Mouse (Mus musculus) kidney, adult 18-20 months (tissue): Measurements from ENCODE around the gene Gm10643.
A peak's percentile ranks its signal among the peaks of the same experiment; 100 is the strongest.

Experiments
- DNase-seq: peaks from one replicate; pipeline ENCODE4 v3.0.0; 2021

Gene Gm10643

DNA sequence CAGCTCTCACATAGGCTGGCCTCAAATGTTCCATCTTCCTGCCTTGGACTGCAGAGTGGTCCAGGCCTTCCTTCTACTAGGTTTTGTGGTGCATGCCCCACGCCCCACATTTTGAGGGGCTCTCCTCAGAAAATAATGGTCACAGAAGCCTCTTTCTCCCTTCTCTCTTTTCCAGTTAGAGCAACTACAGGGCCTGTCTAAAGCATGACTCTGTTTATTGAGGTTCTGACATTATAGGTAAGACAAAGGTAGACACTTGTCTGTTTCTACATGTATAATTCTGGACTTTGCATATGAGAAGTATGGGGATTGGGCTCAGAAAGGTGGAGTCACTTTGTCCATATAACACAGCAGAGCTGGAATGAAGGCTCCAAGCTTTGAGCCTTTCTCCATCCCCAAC, at the start of gene Gm10643:
Gene Gm10643 (minus strand): TSS at position 101 of the 400 bp plus-strand sequence.
- no peak for DNase-seq

- no peak for DNase-seq
Measured at GRCm38 (mm10) chr8:84106216-84107040, 41.5 kb upstream of the Gm10643 start.

- DNase-seq = no peak
Measured at GRCm38 (mm10) chr8:84105676-84106075, 40.7 kb upstream of the Gm10643 start.

DNA sequence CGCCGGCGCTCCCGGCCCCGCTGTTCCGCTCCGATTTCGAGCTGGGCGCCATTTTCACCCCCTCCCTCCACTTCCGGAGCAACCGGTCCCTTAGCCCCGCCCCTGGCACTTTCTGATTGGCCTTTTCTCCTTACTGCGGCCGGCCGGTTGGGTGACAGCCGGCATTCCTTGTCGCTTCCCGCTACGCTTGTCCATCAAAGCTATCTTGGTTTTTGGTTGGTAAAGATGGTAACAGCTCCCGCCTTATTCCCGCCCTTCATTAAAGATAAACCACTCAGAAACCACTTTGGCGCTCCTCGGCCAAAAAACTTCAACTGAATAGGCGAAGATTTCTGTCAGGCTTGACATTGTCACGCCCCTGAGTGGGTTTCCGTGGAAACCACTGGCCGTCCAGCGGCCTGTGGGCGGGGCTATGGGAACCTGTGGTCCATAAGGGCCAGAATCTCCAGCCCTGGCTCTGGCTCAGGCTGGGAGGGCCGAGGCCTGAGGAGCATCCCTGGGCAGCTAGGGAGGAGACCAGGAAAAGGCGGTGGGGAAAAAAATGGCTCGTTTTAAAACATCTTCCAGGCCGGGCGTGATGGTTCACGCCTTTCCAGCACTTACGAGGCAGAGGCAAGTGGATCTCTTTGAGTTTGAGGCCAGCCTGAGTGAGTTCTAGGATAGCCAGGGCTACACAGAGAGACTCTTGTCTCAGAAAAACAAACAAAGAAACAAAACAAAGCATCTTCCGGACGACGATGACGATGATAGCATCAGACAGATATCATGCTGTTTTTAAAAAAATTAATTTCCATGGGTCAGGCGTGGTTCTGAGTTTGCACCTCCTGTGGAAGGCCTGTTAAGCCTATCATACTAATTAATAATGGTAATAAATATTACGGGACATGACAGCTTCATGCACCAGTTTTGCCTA, 40.0 kb upstream of the Gm10643 start, which contains the start of gene Dcaf15:
Gene Dcaf15 (minus strand): TSS at position 72 of the 913 bp plus-strand sequence.
- peak; percentile 97 for DNase-seq

GRCm38 (mm10) chr8:84104221-84104620, 39.3 kb upstream of the Gm10643 start:
- DNase-seq = no peak

GRCm38 (mm10) chr8:84103601-84104000, 38.7 kb upstream of the Gm10643 start:
- DNase-seq = peak; percentile 49

DNA sequence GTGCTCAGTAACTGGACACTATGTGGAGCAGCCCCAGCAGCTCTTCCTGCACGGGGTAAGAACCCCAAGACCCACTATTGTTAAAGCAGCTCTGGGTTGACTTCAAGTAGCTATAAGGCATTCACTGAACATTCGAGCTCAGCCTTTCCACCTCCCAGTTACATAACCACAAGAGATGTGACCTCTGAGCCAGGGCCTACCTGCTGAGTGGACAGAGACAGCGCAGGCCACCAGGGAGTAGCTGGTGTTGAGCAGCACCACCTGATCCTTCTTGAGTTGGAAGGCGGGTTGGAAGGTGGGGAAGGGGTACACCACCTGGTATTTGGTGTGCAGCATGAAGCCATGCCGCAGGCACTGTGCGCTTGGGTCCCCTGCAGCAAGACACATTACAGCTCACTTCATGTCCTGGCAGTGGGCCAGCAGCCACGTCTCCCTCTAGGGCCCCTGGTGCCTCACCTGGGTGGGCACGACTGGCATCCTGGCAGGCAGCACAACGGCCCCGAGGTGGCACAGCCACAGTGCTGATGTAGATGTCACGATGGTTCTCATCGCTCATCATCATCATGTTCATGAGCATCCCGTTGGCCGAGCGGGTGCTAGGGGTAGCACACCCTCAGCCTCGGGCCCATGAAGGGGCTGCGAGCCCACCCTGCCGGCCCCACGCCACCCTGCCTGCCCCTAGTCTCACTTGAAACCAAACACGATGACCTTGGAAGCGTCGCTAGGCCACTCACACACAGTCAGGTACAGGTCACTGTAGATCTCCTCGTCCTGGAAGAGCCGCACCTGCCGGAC, 36.7 kb upstream of the Gm10643 start:
- DNase-seq = peak; percentile 29

DNA sequence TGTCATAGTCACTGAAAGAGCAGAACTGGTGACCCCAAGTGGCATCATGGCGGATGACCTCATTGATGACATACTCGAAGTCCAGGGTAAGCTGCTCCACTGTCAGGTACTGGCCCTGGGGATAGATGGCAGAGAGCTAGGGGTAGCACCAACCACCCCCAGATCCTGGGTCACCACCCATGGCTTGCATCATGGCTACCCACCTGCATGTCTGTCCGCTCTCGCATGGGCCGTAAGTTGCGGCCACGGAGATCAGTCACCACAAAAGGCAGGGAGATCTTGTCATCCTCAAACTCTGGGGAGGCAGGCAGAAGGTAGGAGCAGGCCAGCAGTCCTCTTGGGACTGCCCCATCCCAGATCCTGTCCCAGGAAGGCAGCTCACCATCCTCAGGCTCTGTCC, 33.4 kb upstream of the Gm10643 start:
- DNase-seq = no peak

- no peak for DNase-seq
Measured at GRCm38 (mm10) chr8:84096061-84096460, 31.1 kb upstream of the Gm10643 start.

- DNase-seq = no peak
Measured at GRCm38 (mm10) chr8:84090585-84090984, 25.6 kb upstream of the Gm10643 start.

GRCm38 (mm10) chr8:84089277-84089676, 24.3 kb upstream of the Gm10643 start:
- no peak for DNase-seq

DNA sequence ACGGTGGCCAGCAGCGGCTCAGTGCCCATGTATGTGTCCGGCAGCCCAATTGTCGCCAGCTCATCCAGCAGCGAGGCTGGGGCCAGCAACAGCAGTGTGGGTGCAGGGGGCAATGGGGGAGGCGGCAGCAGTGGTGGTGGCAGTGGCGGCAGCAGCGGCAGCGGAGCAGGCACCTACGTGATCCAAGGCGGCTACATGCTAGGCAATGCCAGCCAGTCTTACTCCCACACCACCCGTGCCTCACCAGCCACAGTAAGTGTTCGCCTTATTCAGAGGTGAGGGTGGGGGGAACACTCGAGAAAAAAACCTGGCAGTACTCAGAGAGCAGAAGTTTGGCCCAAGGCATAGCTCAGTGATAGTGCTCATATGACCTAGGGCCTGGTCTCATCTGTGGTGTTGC, 22.9 kb upstream of the Gm10643 start:
- DNase-seq = no peak

- peak; percentile 51 for DNase-seq
Measured at GRCm38 (mm10) chr8:84087156-84087555, 22.2 kb upstream of the Gm10643 start.

DNA sequence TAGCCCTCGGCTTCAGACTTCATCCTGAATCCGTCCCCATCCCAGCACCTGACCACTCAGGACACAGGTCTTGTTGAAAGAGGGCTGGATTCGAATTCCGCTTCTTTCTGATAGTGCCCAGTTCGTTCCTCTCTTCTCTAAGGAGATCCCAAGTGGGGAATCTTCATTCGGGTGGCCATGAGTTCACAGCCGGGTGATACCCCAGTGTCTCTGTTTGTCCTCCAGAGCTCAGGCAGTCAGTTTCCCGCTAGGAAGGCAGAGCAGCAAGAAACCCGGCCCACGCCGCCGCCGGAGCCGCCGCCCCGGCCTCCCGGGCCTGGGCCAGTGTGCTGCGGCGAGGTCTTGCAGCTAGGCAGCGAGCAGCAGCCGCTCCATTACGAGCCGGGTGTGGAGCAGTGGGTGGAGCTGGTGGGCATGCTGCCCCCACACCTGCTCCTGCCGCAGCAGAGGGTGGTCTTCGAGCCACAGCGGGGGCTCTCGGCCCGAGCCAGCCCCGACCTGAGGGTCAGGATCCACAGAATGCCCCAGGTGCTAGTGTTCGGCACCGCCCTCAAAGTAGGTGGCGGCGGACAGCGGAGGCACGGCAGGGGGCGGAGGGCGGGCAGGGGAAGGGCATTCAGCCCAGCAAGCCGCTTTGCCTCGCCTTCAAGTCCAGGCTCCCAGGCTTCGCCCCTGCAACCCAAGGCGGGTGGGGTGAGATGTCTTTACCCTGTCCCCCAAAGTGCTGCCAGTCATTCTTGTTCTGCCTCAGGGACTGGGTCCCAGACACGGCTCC, 19.6 kb upstream of the Gm10643 start:
- DNase-seq = peak; percentile 54

DNA sequence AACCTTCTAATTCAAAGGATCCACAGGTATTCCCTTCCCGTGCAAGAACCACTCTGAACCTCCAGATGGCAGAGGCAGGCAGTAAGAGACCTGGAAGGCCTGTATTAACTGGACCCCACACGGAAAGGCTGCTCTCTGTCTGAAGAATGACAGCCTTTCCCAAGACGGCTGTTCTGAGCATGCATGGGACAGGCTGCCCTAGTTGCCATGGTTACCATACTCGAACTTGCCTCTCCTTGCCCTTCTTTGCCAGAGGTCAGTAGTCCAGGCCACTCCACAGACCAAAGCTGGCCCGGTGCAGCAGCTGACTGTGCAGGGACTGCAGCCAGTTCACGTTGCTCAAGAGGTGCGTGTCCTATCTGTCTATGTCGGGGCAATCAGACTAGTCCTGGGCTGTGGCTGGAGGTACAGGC, 18.9 kb upstream of the Gm10643 start:
- DNase-seq = peak; percentile 75

DNA sequence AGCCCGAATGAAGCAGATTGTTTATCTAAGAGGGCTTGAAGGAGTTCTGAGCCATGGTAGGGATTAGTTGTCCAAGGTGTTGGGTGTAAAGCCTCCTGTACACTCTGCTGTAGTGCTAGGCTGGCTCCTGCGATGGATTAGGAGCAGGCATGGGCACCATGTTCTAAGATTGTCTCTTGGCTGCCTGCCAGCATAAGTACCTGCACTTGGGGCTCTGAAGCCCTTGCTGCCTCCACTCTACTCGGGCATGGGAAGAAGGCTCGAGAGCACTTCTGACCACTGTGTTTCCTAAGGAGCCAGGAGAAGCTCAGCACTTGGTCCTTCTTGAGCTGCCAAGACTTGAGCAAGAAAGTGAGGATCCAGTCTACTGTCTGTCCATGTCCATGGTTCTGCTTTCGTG, 14.3 kb upstream of the Gm10643 start:
- DNase-seq = no peak

DNA sequence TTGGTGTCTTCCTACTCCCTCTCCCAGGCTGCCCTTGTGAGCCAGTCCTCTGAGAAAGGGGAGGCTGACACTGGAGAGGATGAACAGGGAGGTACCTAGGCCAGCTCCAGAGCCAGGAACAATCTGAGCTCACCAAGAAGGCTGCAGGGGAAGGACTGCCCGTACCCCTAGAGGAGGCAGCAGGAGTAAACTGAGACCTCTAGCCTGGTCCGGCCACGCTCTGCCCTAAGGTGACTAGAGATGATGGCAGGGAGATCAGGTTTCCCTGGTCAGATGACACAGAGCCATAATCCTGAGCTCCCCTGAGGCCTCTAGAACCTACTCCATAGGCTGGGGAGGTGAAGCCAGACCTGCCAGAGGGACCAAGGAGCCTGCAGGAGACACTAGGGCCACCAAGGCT, 11.9 kb upstream of the Gm10643 start:
- no peak for DNase-seq

DNA sequence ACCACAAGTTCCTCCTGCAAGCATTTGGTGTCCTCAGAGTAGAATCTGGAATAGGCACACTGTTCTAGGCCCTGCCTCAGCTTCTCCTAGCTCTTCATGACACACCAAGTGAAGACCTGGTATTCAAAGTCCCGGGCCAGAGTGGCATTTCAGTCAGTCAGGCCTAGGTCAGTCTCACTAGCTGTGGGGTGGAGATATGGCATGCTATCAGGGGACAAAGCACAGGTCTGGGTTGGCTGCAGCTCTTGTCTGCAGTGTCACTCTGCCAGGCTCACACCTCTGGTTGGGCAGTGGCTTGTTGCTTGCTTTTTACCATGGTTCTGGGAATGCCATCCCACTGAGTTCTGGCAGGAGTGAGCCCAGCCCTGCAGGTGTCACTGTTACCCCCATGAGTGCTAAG, 11.5 kb upstream of the Gm10643 start:
- no peak for DNase-seq

DNA sequence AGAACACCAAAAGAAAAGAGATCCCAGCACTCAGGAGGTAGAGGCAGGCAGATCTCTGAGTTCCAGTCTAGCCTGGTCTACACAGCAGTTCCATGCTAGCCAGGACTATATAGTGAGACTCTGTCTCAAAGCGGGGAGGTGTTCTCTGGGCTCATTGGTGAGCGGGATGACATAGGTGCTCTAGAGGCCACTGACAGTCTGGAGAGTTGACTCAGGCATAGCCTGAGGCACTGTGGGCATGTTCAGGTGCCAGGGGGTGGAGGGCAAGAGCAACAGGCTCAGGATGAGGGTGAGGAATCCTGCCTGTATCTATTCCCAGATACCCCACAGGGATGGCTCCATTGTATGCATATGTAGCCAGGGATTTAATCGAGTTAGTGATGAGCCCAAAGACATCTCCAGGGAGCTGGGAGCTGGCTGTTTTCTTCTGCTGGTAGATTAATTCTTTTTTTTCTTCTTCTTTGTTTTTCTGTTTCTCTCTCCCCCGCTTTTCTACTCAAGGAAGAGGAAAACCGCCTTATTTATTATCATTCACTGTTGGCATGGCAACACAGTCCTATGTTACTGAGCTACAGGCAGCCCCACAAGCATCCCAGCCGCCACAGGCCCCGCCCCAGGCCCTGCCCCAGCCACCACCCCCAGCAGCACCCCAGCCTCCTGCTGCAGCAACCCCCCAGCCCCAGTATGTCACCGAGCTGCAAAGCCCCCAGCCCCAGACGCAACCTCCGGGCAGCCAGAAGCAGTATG, 8.5 kb upstream of the Gm10643 start:
- no peak for DNase-seq

GRCm38 (mm10) chr8:84072321-84072720, 7.4 kb upstream of the Gm10643 start:
- no peak for DNase-seq

DNA sequence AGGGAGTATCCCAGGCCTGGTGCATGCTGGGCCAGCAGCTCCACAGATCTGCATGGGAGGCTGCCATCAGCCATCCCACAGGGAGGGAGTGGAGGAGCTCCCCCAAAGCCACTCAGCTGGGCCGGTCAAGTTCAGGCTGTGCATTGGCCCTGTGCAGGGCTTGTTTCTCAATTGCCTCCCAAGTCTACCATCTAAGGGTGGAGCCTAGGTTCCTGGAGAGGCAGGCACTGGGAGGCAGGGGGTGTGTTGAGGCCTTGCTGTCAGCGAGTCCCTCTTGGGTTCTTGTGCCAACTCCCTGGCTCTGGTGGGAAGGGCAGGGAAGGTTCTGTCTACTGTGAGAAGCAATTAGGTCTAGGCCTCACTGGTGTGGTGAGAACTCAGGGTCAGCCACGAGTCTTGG, 7.0 kb upstream of the Gm10643 start:
- no peak for DNase-seq
